Mouse (Mus musculus) limb, embryonic 14.5 days (tissue): Measurements from ENCODE around the gene Rad51b. TPM values are rescaled to one million over a fixed set of nuclear protein-coding genes. Genes with fewer than 3 reads are reported as not detected.
A peak's percentile ranks its signal among the peaks of the same experiment; 100 is the strongest.

Experiments
- ATAC-seq: fragments of 200-750 bp; cut with Nextera tagmentation; 2 replicates; pipeline ENCODE4 v1.8.0; 2017; ENCODE audit warnings: low read depth, moderate number of reproducible peaks, moderate TSS enrichment; ENCODE audit not compliant: low FRiP score
- DNase-seq: peaks from one replicate; pipeline ENCODE4 v3.0.0-alpha.2; 2015; ENCODE audit warnings: low spot score
- H3K27ac ChIP-seq: fragments of 300-500 bp; sonication (generic); replicated peaks from 2 replicates; pipeline ENCODE4 v1.5.1; 2014; ENCODE audit warnings: low read depth, mild to moderate bottlenecking, low read length, moderate library complexity, mixed read lengths
- H3K27me3 ChIP-seq: fragments of 300-500 bp; sonication (generic); 2 replicates; pipeline ENCODE4 v1.6.1; 2014; ENCODE audit warnings: low read length, mixed read lengths; ENCODE audit not compliant: control insufficient read depth, insufficient read depth
- H3K36me3 ChIP-seq: fragments of 300-500 bp; sonication (generic); 2 replicates; pipeline ENCODE4 v1.6.1; 2014; ENCODE audit warnings: mild to moderate bottlenecking, low read length, moderate library complexity, mixed read lengths; ENCODE audit not compliant: control insufficient read depth, insufficient read depth
- H3K4me1 ChIP-seq: fragments of 300-500 bp; sonication (generic); 2 replicates; pipeline ENCODE4 v1.6.1; 2014; ENCODE audit warnings: antibody characterized with exemption, low read length, mixed read lengths; ENCODE audit not compliant: control insufficient read depth, insufficient read depth
- H3K4me2 ChIP-seq: fragments of 300-500 bp; sonication (generic); replicated peaks from 2 replicates; pipeline ENCODE4 v1.6.1; 2014; ENCODE audit warnings: low read depth, mild to moderate bottlenecking, low read length, moderate library complexity; ENCODE audit not compliant: severe bottlenecking
- H3K4me3 ChIP-seq: fragments of 300-500 bp; sonication (generic); replicated peaks from 2 replicates; pipeline ENCODE4 v1.5.1; 2014; ENCODE audit warnings: low read length
- H3K9ac ChIP-seq: fragments of 300-500 bp; sonication (generic); 2 replicates; pipeline ENCODE4 v1.6.1; 2014; ENCODE audit warnings: mild to moderate bottlenecking, low read depth, low read length, moderate library complexity; ENCODE audit not compliant: severe bottlenecking
- H3K9me3 ChIP-seq: fragments of 300-500 bp; sonication (generic); 2 replicates; pipeline ENCODE4 v1.6.1; 2016; ENCODE audit warnings: low read length; ENCODE audit not compliant: control insufficient read depth
- POLR2A ChIP-seq: fragments of 200-500 bp; IDR thresholded peaks from 2 replicates; pipeline ENCODE4 v1.8.0; 2012; ENCODE audit warnings: inconsistent platforms, mild to moderate bottlenecking, moderate library complexity, borderline replicate concordance; ENCODE audit not compliant: insufficient read depth, insufficient read length; ENCODE audit errors: extremely low read depth
- WGBS: fragments of 180-500 bp; shearing (Covaris S2); extraction: QIAGEN DNeasy Blood & Tissue Kit; methylation state at CpG from one replicate; pipeline ENCODE4 v1.1.7; 2014; 5-methylcytosine and 5-hydroxymethylcytosine counted together
- polyA plus RNA-seq, 2 experiments: library from polyadenylated mRNA; depleted of rRNA in 1 of 2; stranded (reverse) in 1 of 2; unstranded in 1 of 2; fragments of >200 nt; fragmentation: Nextera tagmentation in 1 of 2; extraction: Ambion mirVana in 1 of 2; gene quantifications; 2 replicates each; pipeline versions ENCODE4 v1.2.1 to v1.2.3; 2012 to 2014

Gene Rad51b
- polyA plus RNA-seq, 2 experiments: 3.2 to 5.7 TPM

- no peak for TF ChIP-seq POLR2A
- Histone ChIP-seq H3K9me3 (no peaks in the 10 kb centered on the region), H3K27ac (no peak overlapping the region), H3K4me3 (no peak overlapping the region), H3K4me1 (peaks cover 38% of the 10 kb centered on the region), H3K36me3 (no peaks in the 10 kb centered on the region), H3K4me2 (no peak overlapping the region), H3K27me3 (no peaks in the 10 kb centered on the region), H3K9ac (no peak overlapping the region)
- 69% methylated on average over 11 of the region's 11 CpGs for WGBS
- ATAC-seq: no peak
- DNase-seq: peak; percentile 50
Measured at GRCm38 (mm10) chr12:79502862-79503581, 205.9 kb downstream of the Rad51b start.

- ATAC-seq (peak; percentile 25; the same call in 1 of the 2 replicates), DNase-seq (peak; percentile 53)
- H3K4me3 ChIP-seq: no peak overlapping the region
- no peaks in the 10 kb centered on the region for H3K36me3 ChIP-seq
- TF ChIP-seq POLR2A: no peak
- H3K4me2 ChIP-seq: no peak overlapping the region
- no peaks in the 10 kb centered on the region for H3K9me3 ChIP-seq
- H3K27ac ChIP-seq: peak overlapping the region; percentile 49
- no peak overlapping the region for H3K9ac ChIP-seq
- no peaks in the 10 kb centered on the region for H3K27me3 ChIP-seq
- peaks cover 41% of the 10 kb centered on the region for H3K4me1 ChIP-seq
- WGBS: 86% methylated on average over 3 of the region's 3 CpGs
Measured at GRCm38 (mm10) chr12:79503582-79504515, 206.8 kb downstream of the Rad51b start.

- WGBS: 66% methylated on average over 1 of the region's 1 CpGs
- no peak for ATAC-seq
Measured at GRCm38 (mm10) chr12:79504641-79505040, 207.6 kb downstream of the Rad51b start.

GRCm38 (mm10) chr12:79506421-79506820, 209.3 kb downstream of the Rad51b start:
- H3K36me3 ChIP-seq: no peaks in the 10 kb centered on the region
- 59% methylated on average over 4 of the region's 4 CpGs for WGBS
- H3K9ac ChIP-seq: no peak overlapping the region
- H3K4me3 ChIP-seq: no peak overlapping the region
- H3K9me3 ChIP-seq: no peaks in the 10 kb centered on the region
- H3K4me2 ChIP-seq: no peak overlapping the region
- peak overlapping the region; percentile 79 for H3K27ac ChIP-seq
- peaks cover 45% of the 10 kb centered on the region for H3K4me1 ChIP-seq
- DNase-seq: no peak
- ATAC-seq: no peak
- no peak for TF ChIP-seq POLR2A
- H3K27me3 ChIP-seq: no peaks in the 10 kb centered on the region

More at GRCm38 (mm10) chr12:79504641-79505040, 207.6 kb downstream of the Rad51b start:
- no peaks in the 10 kb centered on the region for H3K9me3 ChIP-seq
- H3K27me3 ChIP-seq: no peaks in the 10 kb centered on the region
- no peaks in the 10 kb centered on the region for H3K36me3 ChIP-seq
- TF ChIP-seq POLR2A: no peak
- DNase-seq: no peak
- H3K27ac ChIP-seq: no peak overlapping the region
- no peak overlapping the region for H3K4me3 ChIP-seq
- H3K4me2 ChIP-seq: no peak overlapping the region
- H3K9ac ChIP-seq: no peak overlapping the region
- H3K4me1 ChIP-seq: peaks cover 41% of the 10 kb centered on the region

GRCm38 (mm10) chr12:79507141-79507681, 210.1 kb downstream of the Rad51b start:
- peak; percentile 91 for ATAC-seq
- H3K27me3 ChIP-seq: no peaks in the 10 kb centered on the region
- no peaks in the 10 kb centered on the region for H3K9me3 ChIP-seq
- peaks cover 53% of the 10 kb centered on the region for H3K4me1 ChIP-seq
- peak overlapping the region; percentile 79 for H3K27ac ChIP-seq
- no peak overlapping the region for H3K4me3 ChIP-seq
- H3K9ac ChIP-seq: no peak overlapping the region
- WGBS: 9% methylated on average over 8 of the region's 8 CpGs
- no peak for TF ChIP-seq POLR2A
- no peaks in the 10 kb centered on the region for H3K36me3 ChIP-seq
- H3K4me2 ChIP-seq: no peak overlapping the region
- DNase-seq: peak; percentile 96
